Mouse (Mus musculus): ENCODE measurements around the gene Pcgf2. TPM values are rescaled to one million over a fixed set of nuclear protein-coding genes. Genes with fewer than 3 reads are reported as not detected.

Pcgf2 gene
- total and polyA plus RNA-seq, 2 experiments from 2014 or later = 1.1 to 7.1 TPM

- H3K27ac ChIP-seq (ENCODE audit: low read depth) = no peak overlapping the region
- 50% methylated on average over 15 of the region's 15 CpGs for WGBS
- ATAC-seq (ENCODE audit: insufficient read depth, low read depth) (no peak), DNase-seq (ENCODE audit: low spot score) (no peak)
- peaks cover 13% of the 10 kb centered on the region for H3K36me3 ChIP-seq (replicated peaks; ENCODE audit: control insufficient read depth, insufficient read depth, low read length)
- peaks cover 20% of the 10 kb centered on the region; the same call in 1 of the 2 replicates for H3K4me1 ChIP-seq (ENCODE audit: control insufficient read depth, insufficient read depth)
- H3K9me3 ChIP-seq (replicated peaks; ENCODE audit: control insufficient read depth, low read length) = no peaks in the 10 kb centered on the region
- peak overlapping the region; percentile 70 for H3K4me3 ChIP-seq (ENCODE audit: low read depth, low read length)
- no peak for TF ChIP-seq CTCF (IDR thresholded peaks at IDR 0.05; ENCODE audit: low read depth)
- TF ChIP-seq EP300 (IDR thresholded peaks at IDR 0.05; ENCODE audit: low read depth) = no peak
- no peaks in the 10 kb centered on the region for H3K27me3 ChIP-seq (ENCODE audit: control insufficient read depth, insufficient read depth, low read length)
- H3K4me2 ChIP-seq (ENCODE audit: low read depth, low read length) = peak overlapping the region; percentile 89
- no peak overlapping the region for H3K9ac ChIP-seq (replicated peaks; ENCODE audit: low read depth, low read length)
Observed at GRCm38 (mm10) chr11:97701581-97702392, 1.5 kb upstream of the Pcgf2 start.

DNA sequence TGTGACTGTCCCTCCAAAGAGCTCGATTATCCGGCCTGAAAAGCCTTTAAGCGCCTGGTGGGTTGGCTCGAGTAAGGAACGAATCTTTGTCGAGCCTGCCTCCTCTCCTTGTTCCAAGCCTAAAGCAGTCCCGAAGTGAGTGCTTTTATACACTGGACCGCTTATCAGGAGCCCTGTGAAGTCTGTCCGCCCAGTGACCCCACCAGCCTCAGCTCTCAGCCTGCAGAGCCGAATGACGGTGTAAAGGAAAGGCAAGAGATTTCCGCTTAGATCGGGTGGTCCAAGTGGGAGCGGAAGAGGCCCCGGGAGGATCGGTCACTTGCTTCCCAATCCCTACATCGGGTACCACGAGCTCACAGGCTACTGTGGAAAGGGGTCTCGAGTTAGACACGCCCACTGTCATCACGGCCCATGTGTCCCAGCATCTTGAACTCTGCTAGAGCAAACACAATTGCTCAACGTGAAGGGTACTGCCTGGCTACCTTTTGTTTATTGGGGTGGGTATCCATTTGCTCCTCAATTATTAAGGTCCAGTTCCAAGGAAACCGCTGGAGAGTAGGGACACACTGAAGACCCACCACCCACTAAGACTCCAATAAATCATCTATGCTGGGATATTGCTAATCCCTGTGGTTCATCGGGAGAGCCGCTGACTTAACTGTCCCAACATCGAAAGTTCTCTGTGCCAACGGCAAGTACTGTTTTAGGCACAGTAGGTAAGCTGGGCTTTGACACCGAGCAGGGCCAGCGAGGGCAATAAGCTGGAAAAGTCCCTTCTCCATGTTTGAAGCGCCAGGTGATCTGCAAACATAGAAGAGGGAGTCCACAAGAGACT, 666 bp upstream of the Pcgf2 start:
- no peak for ATAC-seq (ENCODE audit: insufficient read depth, low read depth)
- WGBS = 20% methylated on average over 30 of the region's 30 CpGs
- H3K9me3 ChIP-seq (replicated peaks; ENCODE audit: control insufficient read depth, low read length) = no peaks in the 10 kb centered on the region
- no peaks in the 10 kb centered on the region for H3K27me3 ChIP-seq (ENCODE audit: control insufficient read depth, insufficient read depth, low read length)
- H3K36me3 ChIP-seq (replicated peaks; ENCODE audit: control insufficient read depth, insufficient read depth, low read length) = peaks cover 5% of the 10 kb centered on the region; the same call in 1 of the 2 replicates
- H3K27ac ChIP-seq (ENCODE audit: low read depth) = peak overlapping the region; percentile 93
- peak overlapping the region; percentile 70 for H3K4me3 ChIP-seq (ENCODE audit: low read depth, low read length)
- peak; percentile 65 for DNase-seq (ENCODE audit: low spot score)
- H3K4me2 ChIP-seq (ENCODE audit: low read depth, low read length) = peak overlapping the region; percentile 97
- peaks cover 27% of the 10 kb centered on the region for H3K4me1 ChIP-seq (ENCODE audit: control insufficient read depth, insufficient read depth)
- H3K9ac ChIP-seq (replicated peaks; ENCODE audit: low read depth, low read length) = peak overlapping the region; percentile 84
- TF ChIP-seq EP300 (IDR thresholded peaks at IDR 0.05; ENCODE audit: low read depth) (no peak), CTCF (IDR thresholded peaks at IDR 0.05; ENCODE audit: low read depth) (no peak)

DNA sequence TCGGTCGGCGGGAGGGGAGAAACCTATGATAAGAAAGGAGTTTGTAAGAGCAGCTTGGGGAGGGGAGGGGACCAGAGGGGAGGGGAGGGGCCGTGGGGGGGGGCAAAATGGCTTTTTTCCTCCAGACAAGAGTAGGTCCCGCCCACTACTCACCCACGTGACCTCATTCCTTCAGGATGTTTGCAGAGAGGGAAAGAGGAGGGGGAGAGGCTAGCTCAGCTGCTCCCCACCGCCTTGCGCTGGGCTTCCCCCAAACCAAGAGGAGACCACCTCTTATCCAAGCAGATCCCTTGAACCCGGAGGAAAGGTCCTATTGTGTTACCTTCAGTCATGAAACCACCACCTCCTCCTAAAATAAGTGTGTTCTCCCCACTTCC, 683 bp downstream of the Pcgf2 start:
- no peaks in the 10 kb centered on the region for H3K27me3 ChIP-seq (ENCODE audit: control insufficient read depth, insufficient read depth, low read length)
- peak; percentile 19 for ATAC-seq (ENCODE audit: insufficient read depth, low read depth)
- peak overlapping the region; percentile 84 for H3K9ac ChIP-seq (replicated peaks; ENCODE audit: low read depth, low read length)
- peak overlapping the region; percentile 70 for H3K4me3 ChIP-seq (ENCODE audit: low read depth, low read length)
- no peaks in the 10 kb centered on the region for H3K36me3 ChIP-seq (replicated peaks; ENCODE audit: control insufficient read depth, insufficient read depth, low read length)
- H3K4me2 ChIP-seq (ENCODE audit: low read depth, low read length) = peak overlapping the region; percentile 97
- H3K27ac ChIP-seq (ENCODE audit: low read depth) = peak overlapping the region; percentile 93
- peaks cover 39% of the 10 kb centered on the region for H3K4me1 ChIP-seq (ENCODE audit: control insufficient read depth, insufficient read depth)
- WGBS = 0% methylated on average over 6 of the region's 9 CpGs
- TF ChIP-seq CTCF (IDR thresholded peaks at IDR 0.05; ENCODE audit: low read depth) (no peak), EP300 (IDR thresholded peaks at IDR 0.05; ENCODE audit: low read depth) (no peak)
- DNase-seq (ENCODE audit: low spot score) = peak; percentile 92
- H3K9me3 ChIP-seq (replicated peaks; ENCODE audit: control insufficient read depth, low read length) = no peaks in the 10 kb centered on the region

- under 1% methylated on average over 59 of the region's 63 CpGs for WGBS
- DNase-seq (ENCODE audit: low spot score) (peak; percentile 70), ATAC-seq (ENCODE audit: insufficient read depth, low read depth) (peak; percentile 12)
- no peaks in the 10 kb centered on the region for H3K27me3 ChIP-seq (ENCODE audit: control insufficient read depth, insufficient read depth, low read length)
- H3K4me1 ChIP-seq (ENCODE audit: control insufficient read depth, insufficient read depth) = peaks cover 40% of the 10 kb centered on the region
- H3K4me2 ChIP-seq (ENCODE audit: low read depth, low read length) = peak overlapping the region; percentile 97
- H3K9ac ChIP-seq (replicated peaks; ENCODE audit: low read depth, low read length) = peak overlapping the region; percentile 84
- peak overlapping the region; percentile 70 for H3K4me3 ChIP-seq (ENCODE audit: low read depth, low read length)
- H3K9me3 ChIP-seq (replicated peaks; ENCODE audit: control insufficient read depth, low read length) = no peaks in the 10 kb centered on the region
- TF ChIP-seq CTCF (IDR thresholded peaks at IDR 0.05; ENCODE audit: low read depth) (peak; percentile 35), EP300 (IDR thresholded peaks at IDR 0.05; ENCODE audit: low read depth) (peak; percentile 65)
- peak overlapping the region; percentile 93 for H3K27ac ChIP-seq (ENCODE audit: low read depth)
- no peaks in the 10 kb centered on the region for H3K36me3 ChIP-seq (replicated peaks; ENCODE audit: control insufficient read depth, insufficient read depth, low read length)
Observed at GRCm38 (mm10) chr11:97698741-97699611, 1.3 kb downstream of the Pcgf2 start.
